Mouse (Mus musculus) heart, postnatal 0 days (tissue): Measurements from ENCODE around the gene Cbfa2t3.

ENCODE experiments used
- CTCF ChIP-seq: IDR thresholded peaks from 2 replicates; pipeline ENCODE4 v1.5.1; 2016; ENCODE audit warnings: antibody characterized with exemption, control low read depth, low read depth
- EP300 ChIP-seq: IDR thresholded peaks from 2 replicates; pipeline ENCODE4 v1.6.1; 2016; ENCODE audit warnings: antibody characterized with exemption, low read depth

- TF ChIP-seq CTCF (no peak), EP300 (no peak)
These were observed 80.1 kb downstream of the Cbfa2t3 start for GRCm38 (mm10) chr8:122618660-122619378.
